Mouse (Mus musculus): ENCODE results near the gene Mtif3. TPM values are rescaled to one million over a fixed set of nuclear protein-coding genes. Genes with fewer than 3 reads are reported as not detected.

Gene Mtif3
- 10 to 100 TPM; 16.0 to 16.6 TPM for total RNA-seq (2021)

DNA sequence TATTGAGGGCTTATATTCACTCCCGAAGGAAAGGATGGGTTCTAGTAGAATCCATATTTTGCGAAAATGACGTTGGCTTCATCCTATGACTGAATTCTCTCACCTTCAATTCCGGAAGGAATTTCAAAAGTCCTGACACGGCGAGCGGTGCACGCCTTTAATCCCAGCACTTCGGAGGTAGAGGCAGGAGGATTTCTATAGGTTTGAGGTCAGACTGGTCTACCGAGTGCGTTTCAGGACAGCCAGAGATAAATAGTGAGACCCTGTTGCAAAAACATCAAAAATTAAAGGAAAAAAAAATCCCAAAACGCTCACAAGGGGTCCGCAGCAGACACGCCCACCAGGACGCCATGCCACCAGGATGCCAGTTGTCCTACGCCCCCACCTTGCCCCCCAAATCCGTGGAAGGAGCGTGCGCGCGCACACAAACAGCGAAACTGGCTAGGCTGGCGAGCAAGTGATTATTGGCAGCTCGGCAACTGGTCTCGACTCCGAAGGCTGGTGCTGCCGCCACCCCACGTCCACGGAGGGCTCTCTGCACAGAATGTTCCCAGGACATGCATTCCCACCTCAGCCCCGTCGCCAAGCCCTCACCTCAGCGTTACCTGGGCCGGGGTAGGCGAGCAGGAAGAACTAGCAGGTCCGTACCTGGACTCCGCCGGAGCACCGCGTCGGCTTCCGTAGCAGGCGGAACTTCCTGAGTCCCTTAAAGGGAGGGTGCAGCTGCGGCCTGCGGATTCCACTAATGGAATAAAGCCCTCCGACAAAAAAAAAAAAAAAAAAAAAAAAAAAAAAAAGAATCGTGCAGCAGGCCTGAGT is at the start of gene Mtif3:
Gene Mtif3, minus strand, starts transcription at position 683 of the 819 bp plus-strand sequence.
- intact Hi-C loops (cut with DNase I), result no loop called here
- peak; percentile 85 for DNase-seq

DNA sequence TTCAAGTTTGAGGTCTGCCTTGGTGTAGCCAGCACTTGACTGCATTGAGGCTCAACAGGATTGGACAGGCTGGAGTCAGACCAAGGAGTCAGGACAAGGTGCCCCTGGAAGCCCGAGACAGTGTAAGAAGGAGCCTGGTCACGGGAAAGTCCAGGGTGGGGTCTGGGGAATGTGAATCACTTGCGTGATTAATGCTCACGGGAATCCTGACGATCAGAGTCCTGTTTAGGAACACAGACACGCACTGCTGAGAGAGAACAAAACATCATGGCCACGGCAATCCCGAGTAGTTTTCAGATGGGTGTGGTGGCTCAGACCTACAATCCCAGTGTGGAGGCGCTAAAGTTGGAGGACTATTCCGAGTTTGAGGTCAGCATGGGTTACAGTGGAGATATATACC is 47.7 kb upstream of the Mtif3 start:
- no peak for DNase-seq
- intact Hi-C loops (cut with DNase I), result no loop called here

DNA sequence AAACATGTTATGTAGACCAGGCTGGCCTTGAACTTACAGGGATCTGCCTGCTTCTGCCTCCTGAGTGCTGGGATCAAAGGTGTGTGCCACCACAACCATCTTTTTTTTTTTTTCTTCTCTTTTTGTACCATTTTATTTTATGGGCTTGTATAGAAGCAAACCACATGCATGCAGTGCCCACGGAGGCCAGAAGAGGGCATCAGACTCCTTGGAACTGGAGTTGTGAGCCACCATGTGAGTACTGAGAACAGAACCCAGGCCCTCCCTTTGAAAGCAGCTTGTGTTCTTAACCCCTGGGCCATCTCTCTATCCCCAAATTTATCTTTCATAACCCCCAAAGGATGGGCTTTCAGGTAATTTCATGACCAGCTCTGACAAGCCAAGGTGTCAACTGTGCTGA is 39.7 kb upstream of the Mtif3 start:
- intact Hi-C loops (cut with DNase I), result no loop called here
- no peak for DNase-seq

DNA sequence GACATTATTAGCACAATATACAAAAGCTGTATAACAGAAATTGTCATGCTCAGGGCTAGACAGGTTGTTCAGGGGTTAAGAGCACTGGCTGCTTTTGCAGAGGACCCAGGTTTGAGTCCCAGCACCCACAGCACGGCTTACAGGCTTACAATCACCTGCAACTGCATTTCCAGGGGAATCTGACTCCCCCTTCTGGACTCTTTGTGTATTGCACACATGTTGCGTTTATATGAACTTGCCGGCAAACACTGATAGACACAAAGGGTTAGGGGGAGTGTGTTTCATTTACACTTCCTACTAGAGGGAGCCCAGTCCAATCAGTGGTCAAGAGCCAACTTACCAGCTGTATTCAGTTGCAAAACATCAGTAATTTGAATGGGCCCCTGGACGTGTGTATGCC is 37.7 kb upstream of the Mtif3 start:
- DNase-seq, result no peak
- intact Hi-C loops (cut with DNase I), result no loop called here

DNA sequence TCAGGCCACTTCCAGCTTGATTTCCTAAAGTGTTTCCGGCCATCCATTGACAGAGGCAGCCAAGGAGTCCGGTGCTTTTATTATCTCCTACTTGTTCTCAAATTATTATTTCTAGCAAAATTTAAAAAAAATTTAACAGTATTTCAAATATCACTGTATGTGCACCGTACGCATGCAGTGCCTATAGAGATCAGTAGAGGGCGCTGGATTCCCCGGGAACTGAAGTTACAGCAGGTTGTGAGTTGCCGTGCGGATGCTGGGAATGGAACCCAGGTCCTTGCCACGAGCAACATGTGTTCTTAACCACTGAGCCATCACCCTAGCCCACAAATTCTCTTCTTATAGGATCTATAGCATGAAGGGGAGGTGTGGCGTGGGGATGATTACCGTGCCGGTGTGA is 35.2 kb upstream of the Mtif3 start:
- intact Hi-C loops (cut with DNase I), result no loop called here
- no peak for DNase-seq

DNA sequence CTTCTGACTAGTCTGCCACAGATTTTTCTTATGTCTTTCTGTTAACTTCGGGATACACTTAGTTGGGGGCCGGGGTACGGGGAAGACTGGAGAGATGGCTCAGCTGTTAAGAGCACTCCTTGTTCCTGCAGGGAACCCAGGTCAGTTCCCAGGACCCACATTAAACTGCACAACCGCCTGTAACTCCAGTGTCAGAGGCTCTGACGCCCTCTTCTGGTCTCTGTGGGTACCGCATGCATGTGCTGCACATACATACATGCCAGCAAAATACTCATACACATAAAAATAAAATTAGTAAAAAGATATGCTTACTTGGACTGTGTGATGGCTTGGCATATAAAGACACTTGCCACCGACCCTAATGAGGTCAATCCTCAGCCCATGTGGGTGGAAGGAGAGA is 33.2 kb upstream of the Mtif3 start:
- no peak for DNase-seq
- intact Hi-C loops (cut with DNase I), result no loop called here

DNA sequence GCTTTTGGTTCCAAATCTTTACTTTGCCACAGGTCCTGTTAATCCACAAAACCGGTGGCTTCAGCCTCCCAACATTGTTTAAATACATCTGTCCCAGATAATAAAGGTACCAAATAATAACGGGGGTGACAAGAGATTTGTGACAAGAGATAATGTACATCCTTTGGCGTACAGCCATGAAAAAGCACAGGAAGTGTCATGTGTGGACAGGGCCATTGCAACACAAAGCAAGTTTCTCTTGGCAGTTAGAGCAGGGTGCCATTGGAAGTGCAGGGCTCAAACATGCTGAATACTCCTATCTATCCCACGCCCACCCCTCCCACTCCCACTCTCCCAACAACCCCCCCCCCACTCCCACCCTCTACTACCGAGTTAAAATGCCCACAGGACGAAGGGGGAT is 31.4 kb upstream of the Mtif3 start:
- DNase-seq, result no peak
- intact Hi-C loops (cut with DNase I), result no loop called here

DNA sequence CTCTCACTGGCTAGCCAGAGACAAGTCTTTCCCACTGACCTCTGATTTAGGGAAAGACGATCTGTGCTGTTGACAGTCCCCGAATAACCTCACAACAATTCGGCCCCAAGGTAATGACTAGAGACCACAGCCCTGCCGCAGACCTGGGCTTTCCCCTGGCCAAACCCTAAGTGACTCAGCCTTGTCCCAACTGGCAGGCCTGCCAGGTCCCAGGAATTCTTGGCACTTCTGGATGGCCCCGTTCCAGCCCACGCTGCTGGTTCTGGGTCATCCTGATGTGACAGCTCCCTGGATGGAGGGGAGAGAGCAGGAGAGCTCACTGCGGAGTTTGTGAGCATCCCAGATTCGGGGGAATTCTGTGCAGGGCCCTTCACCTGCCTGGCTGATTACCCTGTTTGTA is 29.9 kb upstream of the Mtif3 start:
- intact Hi-C loops (cut with DNase I), result no loop called here
- no peak for DNase-seq

DNA sequence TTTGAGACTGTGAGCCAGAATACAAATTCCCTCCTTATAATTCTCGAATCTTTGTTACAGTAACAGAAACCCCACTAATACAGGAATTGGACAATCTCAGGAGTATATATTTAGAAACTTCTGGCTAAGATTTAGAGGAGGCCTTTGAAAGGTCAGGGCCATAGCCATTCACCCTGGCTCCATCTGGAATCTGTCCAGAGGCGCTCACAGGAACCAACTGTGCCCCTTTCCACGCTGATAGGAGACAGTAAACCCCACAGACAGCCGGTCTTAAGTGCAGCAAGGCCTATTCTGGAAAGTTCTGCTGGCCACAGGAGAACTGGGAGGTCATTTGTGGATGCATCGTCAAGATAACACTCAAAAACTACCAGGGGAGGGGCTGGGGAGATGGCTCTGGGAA is 25.5 kb upstream of the Mtif3 start:
- no peak for DNase-seq
- intact Hi-C loops (cut with DNase I), result loop anchor here (10.0 kb wide), 1 partner anchor 86 kb away; the partner anchor contains the start of genes Lnx2 and Polr1d

DNA sequence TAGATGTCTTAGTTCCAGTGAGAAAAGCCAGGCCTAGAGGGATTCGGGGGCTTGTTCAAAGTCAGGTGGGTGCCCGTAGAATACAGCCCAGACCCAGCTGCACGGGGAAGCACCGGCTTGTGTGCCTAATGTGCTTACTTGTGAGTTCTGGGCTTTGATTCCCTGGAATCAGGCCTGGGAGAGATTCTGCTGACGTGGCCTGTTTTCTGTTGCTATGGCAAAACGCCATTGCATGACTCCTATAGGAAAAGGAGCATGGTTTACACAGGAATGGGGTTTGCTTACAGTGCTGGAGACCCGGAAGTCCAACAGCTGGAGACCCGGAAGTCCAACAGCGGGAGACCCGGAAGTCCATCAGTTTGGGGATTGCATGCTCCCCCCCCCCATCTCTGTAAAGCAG is 24.0 kb upstream of the Mtif3 start:
- no peak for DNase-seq
- intact Hi-C loops (cut with DNase I), result loop anchor here (10.0 kb wide), 1 partner anchor 87 kb away; the partner anchor contains the start of genes Lnx2 and Polr1d

DNA sequence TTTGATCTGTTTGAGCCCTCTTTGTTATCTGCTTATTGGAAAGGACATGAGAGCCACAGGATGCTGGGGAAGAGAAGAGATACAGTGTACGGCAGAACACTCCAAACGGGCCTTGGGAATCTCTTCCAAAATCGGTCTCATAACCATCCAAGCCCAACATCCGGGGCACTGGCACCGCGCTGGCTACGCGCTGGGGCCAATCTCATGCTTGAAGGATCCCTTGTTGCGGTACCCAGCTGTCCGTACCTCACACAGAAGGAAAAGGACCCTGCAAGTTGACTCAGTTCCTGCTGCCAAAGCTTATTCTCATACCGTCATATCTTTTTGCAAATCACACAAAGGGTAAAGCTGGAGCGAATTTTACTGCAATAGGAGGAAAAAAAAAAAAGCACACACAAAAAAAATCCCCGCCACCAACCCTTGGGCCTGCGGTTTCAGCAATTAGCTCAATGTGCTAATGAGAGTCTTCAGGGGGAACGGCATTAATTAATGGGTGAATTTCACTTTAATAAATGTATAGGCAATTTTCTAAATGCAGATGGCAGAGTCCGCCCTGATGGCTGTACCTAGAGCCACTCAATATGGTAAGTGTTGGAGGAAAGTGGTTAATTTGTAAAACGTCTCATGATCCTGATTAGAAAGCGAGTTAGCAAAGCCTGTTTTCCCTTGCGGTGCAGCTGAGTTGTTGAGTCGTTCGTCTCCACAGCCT is 22.3 kb upstream of the Mtif3 start:
- no peak for DNase-seq
- intact Hi-C loops (cut with DNase I), result loop anchor here (10.0 kb wide), 1 partner anchor 89 kb away; the partner anchor contains the start of genes Lnx2 and Polr1d

DNA sequence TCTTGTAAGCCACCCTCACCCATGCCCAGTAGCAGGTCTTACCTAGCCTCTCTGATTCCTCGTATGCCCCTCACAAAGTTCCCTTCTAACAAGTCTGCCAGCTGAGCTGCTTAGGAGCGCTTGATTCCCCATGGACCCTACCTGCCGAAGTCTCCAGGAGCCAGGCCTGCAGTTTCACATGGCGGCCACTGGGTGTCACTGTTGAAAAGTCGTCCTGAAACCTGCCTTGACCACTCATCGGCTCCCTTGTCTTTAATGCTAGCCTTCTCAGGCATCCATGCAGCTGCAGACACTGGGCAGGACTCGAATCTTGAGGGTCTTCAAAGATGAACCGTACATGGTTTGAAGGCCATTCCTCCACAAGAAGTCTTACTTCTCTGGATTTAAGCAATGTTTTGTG is 19.6 kb upstream of the Mtif3 start:
- peak; percentile 51 for DNase-seq
- intact Hi-C loops (cut with DNase I), result loop anchor here (10.0 kb wide), 1 partner anchor 92 kb away; the partner anchor contains the start of genes Lnx2 and Polr1d

DNA sequence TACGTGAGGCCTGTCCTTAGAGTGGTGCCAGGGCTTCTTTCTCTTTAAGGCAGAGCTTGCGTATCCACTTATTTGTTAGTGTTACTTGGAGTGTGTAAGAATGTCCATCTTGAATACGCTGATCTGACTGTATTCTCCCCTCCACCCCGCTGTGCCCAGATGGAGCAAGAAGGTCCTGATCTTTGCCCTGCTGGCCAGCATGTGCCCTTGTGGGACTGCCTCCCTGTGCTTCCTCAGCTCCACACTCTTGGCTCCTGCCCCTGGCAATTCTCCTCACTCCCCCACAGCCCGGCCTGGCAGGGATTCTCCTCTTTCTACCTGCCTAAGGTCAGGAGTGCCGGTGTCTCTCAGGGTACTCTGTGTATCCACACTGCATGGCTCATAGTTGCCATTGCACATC is 17.8 kb upstream of the Mtif3 start:
- intact Hi-C loops (cut with DNase I), result loop anchor here (10.0 kb wide), 1 partner anchor 93 kb away; the partner anchor contains the start of genes Lnx2 and Polr1d

DNA sequence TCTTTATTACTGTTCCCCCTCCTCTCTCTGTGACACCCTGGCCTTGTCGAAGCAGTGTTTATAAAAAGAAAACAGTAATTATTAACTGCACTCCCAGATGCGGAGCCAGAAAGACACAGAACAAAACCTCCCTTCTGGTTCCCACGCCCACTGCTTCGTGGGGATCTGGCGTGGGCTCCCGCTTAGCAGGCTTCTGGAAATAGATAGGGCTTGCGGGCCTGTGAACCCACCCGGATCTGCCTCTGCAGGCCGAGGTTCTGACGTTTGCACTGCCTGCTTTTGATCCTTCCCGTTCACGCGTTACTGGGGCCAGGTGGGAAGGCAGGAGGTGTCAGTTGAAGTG is 11.2 kb upstream of the Mtif3 start:
- no peak for DNase-seq
- intact Hi-C loops (cut with DNase I), result no loop called here

More for the DNA sequence above, 17.8 kb upstream of the Mtif3 start:
- no peak for DNase-seq

DNA sequence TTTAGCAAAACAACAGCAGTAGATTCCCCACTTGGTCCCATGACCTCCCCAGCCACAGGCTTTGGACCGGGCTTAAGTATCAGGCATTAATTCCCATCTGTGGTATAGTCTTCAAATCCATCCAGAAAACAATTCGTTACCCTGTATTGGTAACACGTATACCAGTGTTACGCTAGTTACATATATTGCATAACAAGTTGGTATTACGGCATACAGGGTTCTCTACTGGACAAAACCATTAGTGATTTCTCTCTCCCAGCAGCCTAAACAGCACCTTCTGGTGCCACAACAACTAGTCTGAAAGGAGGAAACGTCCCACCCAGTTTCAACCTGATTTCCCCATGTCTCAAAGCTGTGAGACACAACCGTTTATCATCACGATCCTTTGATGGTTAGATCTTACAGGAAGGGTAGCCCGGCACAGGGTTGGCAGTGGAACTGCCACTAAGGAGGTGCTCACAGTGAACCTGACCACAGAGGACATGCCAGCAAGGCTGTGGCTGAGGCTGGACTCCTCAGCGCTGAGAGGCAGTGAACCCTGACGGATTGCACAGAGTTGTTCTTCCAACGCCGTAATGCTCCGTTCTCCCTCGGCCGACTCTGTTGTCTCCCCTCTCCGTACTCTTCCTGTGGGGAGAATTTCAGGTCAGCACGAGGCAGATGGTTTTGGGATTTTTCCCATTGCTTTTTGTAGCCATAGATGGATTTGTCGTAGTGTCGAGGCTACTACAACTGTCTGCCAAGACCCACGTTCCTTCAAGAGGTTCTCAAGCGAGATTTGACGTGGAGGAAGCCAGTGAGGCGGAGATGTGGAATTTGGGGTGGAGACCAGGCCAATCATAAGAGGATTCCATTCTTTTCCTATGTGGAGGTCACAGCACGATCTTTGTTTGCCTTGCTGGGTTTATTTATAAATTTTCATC is 10.5 kb upstream of the Mtif3 start:
- DNase-seq, result no peak
- intact Hi-C loops (cut with DNase I), result no loop called here

DNA sequence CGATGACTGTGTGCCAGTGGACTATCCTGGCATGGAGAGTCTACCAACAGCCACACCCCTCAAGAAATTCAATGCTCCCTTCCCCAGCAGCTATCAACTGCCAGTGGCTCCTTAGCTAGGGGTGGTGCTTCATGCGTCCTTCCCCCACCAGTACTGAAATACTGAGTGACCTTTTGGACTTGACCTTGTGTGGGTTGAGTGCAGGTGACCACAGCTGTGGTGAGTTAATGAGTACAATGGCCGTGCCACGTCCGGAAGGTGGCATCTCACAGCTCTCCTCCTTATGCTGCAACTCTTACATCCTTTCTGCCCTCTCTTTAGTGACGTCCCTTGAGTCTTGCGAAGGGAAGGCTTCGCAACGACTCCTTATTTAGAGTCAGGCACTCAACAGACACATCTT is 9.8 kb upstream of the Mtif3 start:
- intact Hi-C loops (cut with DNase I), result no loop called here
- no peak for DNase-seq

DNA sequence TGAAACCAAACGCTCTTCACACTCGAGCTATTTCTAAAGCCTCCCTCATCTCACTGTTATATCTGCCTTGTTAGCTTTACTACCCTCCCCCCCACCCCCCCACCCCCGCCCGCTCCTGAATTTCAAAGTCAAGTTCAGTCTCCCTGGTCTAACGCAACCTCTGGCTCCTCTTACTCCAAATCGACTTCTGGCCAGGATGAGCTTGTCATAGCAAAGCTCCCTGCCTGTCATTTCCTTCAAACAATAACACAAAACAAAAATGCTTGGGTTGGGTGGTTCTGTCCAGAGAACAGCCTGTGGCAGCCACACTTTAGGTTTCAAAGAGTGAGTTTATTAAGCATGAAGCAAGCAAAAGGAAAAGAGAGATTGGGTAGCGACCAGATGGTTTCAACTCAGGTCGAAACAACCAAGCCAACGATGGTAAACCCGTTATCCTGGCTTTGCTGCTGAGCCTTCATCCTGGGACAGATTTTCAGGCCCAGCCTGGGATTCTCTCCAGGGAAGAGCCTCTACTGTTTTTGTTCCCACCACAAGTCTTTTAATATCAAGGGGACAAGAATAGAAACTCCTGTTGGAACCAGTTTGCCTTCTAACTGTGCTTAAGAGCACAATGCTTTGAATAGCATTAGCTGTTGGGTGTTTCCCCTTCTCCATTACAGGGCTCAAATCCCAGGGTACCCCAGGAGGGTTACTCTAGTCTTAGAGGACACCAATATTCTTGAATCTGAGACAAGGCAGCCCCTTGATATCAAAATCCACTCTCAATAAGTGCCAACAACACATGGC is 8.4 kb upstream of the Mtif3 start:
- intact Hi-C loops (cut with DNase I), result no loop called here
- DNase-seq, result no peak

DNA sequence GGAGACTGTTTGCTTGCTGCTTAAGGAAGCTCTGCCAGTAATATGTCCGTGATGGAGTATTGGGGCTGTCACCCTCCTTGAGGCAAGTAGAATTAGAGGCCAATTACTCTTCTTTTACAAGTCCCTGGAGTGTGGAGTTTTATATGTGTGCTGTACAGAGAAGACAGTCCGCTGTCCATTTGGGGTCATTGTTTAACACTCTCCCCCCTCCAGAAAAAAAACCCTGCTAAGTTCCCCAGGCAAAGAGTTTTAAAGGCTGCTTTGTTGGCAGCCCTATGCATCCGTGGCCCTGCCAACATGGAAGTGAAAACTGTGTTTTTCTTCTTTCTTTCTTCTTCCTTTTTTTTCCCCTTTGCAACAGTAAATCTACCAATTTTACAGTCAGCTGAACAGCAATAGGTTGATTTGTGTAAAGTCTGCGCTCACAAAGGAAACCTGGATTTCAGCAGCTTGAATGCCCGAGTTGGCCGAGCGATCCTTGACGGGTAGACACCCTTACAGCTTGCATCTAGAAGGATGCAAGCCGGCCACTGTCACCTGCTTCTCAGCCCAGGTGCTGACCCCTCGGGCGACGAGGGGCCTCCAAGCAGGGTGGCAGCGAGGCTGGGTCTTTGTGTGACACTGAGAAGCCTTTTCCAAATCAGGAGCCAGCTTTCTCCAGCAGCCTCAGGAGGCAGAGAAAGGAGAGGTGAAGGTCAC is 5.2 kb upstream of the Mtif3 start:
- intact Hi-C loops (cut with DNase I), result no loop called here
- DNase-seq, result no peak

DNA sequence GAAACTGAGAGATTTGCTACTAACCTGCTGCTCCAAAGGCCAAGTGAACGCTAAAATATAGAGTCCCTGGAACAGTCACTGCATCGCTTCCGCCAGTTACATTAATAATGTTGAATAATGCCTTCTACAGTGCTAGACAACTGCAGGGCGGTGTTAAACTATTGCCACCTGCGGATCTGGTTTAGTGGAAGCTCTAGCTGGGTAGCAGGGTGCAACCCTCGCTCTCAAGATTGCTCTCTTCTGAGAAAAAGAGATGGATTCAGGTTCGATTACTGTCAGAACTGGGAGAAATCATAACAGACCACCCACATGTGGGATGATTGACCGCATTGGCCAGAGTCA is 308 bp upstream of the Mtif3 start:
- no peak for DNase-seq
- intact Hi-C loops (cut with DNase I), result no loop called here

DNA sequence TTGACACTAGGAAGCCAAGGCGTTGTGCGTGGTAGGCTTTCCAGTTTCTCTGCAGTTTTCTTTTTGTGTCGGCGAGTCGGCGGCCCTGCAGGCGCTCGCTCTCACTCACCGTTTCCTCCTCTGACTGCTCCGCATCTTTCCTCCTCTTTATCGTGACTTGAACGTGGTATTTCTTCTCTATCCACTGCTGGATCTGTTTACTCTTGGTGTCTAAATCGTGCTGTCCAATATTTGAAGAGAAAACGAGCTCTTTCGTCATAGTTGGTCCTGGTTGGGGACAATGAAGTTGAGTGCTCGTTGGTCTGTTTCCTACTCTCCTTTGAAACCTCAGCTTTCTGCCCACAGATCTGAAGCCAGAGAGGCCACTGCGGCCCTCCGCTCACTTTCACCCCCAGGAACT is 6.9 kb downstream of the Mtif3 start:
- intact Hi-C loops (cut with DNase I), result no loop called here
- no peak for DNase-seq
